Mouse (Mus musculus) intestine, embryonic 14.5 days (tissue): ENCODE results near the gene Nelfe. TPM values are rescaled to one million over a fixed set of nuclear protein-coding genes. Genes with fewer than 3 reads are reported as not detected.
"Not testable (repeated sequence)": the region's sequence is repeated elsewhere in the genome, so short reads cannot be mapped to it uniquely, and the experiment has no call there.

Source experiments
- ATAC-seq: fragments of 200-750 bp; cut with Nextera tagmentation; replicated peaks from 2 replicates; pipeline ENCODE4 v1.8.0; 2017; ENCODE audit warnings: low read depth, moderate number of reproducible peaks, moderate TSS enrichment, moderate library complexity; ENCODE audit not compliant: low FRiP score, low TSS enrichment
- DNase-seq: peaks from one replicate; pipeline ENCODE4 v3.0.0-alpha.2; 2018; ENCODE audit warnings: low spot score
- H3K27ac ChIP-seq: fragments of 300-500 bp; sonication (generic); 2 replicates; pipeline ENCODE4 v1.5.1; 2014; ENCODE audit warnings: low read depth, mild to moderate bottlenecking, control low read depth
- H3K27me3 ChIP-seq: fragments of 300-500 bp; sonication (generic); replicated peaks from 2 replicates; pipeline ENCODE4 v1.6.1; 2014; ENCODE audit warnings: low read length, control low read depth; ENCODE audit not compliant: control insufficient read depth, insufficient read depth
- H3K36me3 ChIP-seq: fragments of 300-500 bp; sonication (generic); 2 replicates; pipeline ENCODE4 v1.6.1; 2014; ENCODE audit warnings: low read length, control low read depth; ENCODE audit not compliant: control insufficient read depth, insufficient read depth
- H3K4me1 ChIP-seq: fragments of 300-500 bp; sonication (generic); replicated peaks from 2 replicates; pipeline ENCODE4 v1.6.1; 2014; ENCODE audit warnings: low read length, control low read depth, mixed read lengths; ENCODE audit not compliant: control insufficient read depth, insufficient read depth
- H3K4me2 ChIP-seq: fragments of 300-500 bp; sonication (generic); 2 replicates; pipeline ENCODE4 v1.6.1; 2014; ENCODE audit warnings: low read length
- H3K4me3 ChIP-seq: fragments of 300-500 bp; sonication (generic); 2 replicates; pipeline ENCODE4 v1.5.1; 2014; ENCODE audit warnings: low read depth, low read length, control low read depth, mixed read lengths
- H3K9ac ChIP-seq: fragments of 300-500 bp; sonication (generic); 2 replicates; pipeline ENCODE4 v1.6.1; 2014; ENCODE audit warnings: mild to moderate bottlenecking, low read length
- H3K9me3 ChIP-seq: fragments of 300-500 bp; sonication (generic); 2 replicates; pipeline ENCODE4 v1.6.1; 2016; ENCODE audit warnings: low read length, control low read depth; ENCODE audit not compliant: control insufficient read depth
- WGBS: fragments of 180-500 bp; shearing (Covaris S2); extraction: QIAGEN DNeasy Blood & Tissue Kit; methylation state at CpG from one replicate; pipeline ENCODE4 v1.1.7; 2014; 5-methylcytosine and 5-hydroxymethylcytosine counted together
- polyA plus RNA-seq: library from polyadenylated mRNA; unstranded; fragments of >200 nt; fragmentation: Nextera tagmentation; extraction: Ambion mirVana; gene quantifications from 2 replicates; pipeline ENCODE4 v1.2.1, GENCODE M21; 2014

The Nelfe gene
- polyA plus RNA-seq, 1 experiment from 2014 or later, result 121 TPM

DNA sequence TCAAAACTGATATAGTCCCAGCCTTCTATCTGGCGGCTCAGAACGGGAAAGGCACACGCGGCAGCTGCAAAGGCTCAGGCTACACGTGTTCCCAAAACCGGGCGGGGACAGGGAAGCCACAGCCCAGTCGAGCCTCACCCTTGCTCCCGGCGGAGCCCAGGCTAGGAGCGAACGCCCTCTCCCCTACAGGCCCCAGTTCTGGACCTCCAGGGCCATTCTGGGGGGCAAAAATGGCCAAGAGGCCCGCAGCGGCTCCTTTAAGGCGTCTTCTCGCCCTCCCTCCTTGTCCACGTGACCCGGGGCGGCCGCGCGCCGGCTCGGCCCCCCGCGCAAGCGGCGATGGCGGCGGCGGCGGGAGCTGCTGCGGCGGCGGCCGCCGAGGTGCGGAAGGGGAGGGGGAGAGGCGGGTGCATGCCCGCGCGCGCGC, 48.0 kb downstream of the Nelfe start, which contains the start of the genes C2 and Ehmt2:
C2 (minus strand) TSS at position 106 of the 427 bp plus-strand sequence.
Ehmt2 (plus strand) TSS at position 310 of the 427 bp plus-strand sequence.
- whole genome bisulfite sequencing, result under 1% methylated on average over 32 of the region's 44 CpGs
- peak; percentile 54 for ATAC-seq
- H3K4me2 ChIP-seq, result peak within 1 kb of the TSS; percentile 83

DNA sequence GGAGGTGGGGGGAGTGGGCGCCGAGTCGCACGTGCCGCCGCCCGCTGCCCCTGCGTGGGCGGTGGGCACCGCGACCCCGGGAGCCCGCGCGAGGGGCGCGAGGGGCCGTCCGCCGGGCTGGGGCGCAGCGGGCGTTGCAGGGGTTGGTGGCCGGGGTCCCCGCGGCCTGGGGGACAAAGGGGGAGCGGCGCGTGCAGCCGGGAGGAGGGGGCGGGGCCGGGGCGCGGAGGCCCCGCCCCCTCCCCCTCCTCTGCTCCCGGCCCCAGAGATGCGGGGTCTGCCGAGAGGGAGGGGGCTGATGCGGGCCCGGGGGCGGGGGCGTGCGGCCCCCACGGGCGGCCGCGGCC, 48.5 kb downstream of the Nelfe start:
- DNase-seq (no peak), ATAC-seq (peak; percentile 5; the same call in 1 of the 2 replicates)
- peaks cover 16% of the 10 kb centered on the region for H3K4me1 ChIP-seq
- H3K27me3 ChIP-seq, result no peaks in the 10 kb centered on the region
- H3K4me2 ChIP-seq, result peak overlapping the region; percentile 83
- H3K9me3 ChIP-seq, result no peaks in the 10 kb centered on the region
- peaks cover 29% of the 10 kb centered on the region for H3K36me3 ChIP-seq
- H3K4me3 ChIP-seq, result peak overlapping the region; percentile 95
- H3K27ac ChIP-seq, result peak overlapping the region; percentile 93
- 0% methylated on average over 8 of the region's 47 CpGs for WGBS
- peak overlapping the region; percentile 92 for H3K9ac ChIP-seq

More for the DNA sequence above, 48.0 kb downstream of the Nelfe start, which contains the start of the genes C2 and Ehmt2:
- Histone ChIP-seq H3K27ac (peak within 1 kb of the TSS; percentile 93), H3K27me3 (no peaks in the 10 kb centered on the region), H3K4me3 (peak within 1 kb of the TSS; percentile 95), H3K36me3 (peaks cover 24% of the 10 kb centered on the region), H3K4me1 (peaks cover 20% of the 10 kb centered on the region), H3K9me3 (no peaks in the 10 kb centered on the region), H3K9ac (peak within 1 kb of the TSS; percentile 92)
- DNase-seq, result peak; percentile 93

DNA sequence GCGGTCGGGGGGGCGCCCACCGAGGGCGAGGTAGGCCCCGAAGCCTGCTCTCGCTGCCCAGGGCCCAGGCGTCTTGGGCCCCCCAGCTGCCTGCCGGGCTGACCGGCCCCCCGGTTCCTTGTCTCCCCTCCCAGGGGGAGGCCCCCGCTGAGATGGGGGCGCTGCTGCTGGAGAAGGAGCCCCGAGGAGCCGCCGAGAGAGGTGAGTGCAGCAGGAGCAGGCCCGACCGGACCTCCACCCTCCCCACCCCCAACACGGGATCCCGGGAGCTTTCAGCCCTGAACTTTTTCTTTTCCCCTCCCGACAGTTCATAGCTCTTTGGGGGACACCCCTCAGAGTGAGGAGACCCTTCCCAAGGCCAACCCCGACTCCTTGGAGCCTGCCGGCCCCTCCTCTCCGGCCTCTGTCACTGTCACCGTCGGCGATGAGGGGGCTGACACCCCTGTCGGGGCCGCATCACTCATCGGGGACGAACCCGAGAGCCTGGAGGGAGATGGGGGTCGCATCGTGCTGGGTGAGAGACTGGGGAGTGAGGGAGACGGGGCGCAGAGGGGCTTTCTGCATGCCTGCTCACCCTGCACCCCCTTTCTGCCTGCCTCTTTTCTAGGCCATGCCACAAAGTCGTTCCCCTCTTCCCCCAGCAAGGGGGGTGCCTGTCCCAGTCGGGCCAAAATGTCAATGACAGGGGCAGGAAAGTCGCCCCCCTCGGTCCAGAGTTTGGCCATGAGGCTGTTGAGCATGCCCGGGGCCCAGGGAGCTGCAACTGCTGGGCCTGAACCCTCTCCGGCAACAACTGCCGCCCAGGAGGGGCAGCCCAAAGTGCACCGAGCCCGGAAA, 49.1 kb downstream of the Nelfe start:
- peaks cover 16% of the 10 kb centered on the region for H3K4me1 ChIP-seq
- peak overlapping the region; percentile 93 for H3K27ac ChIP-seq
- H3K27me3 ChIP-seq, result no peaks in the 10 kb centered on the region
- H3K4me2 ChIP-seq, result peak overlapping the region; percentile 83
- DNase-seq (peak; percentile 83), ATAC-seq (peak; percentile 1; the same call in 1 of the 2 replicates)
- peak overlapping the region; percentile 95 for H3K4me3 ChIP-seq
- peaks cover 35% of the 10 kb centered on the region for H3K36me3 ChIP-seq
- peak overlapping the region; percentile 92 for H3K9ac ChIP-seq
- no peaks in the 10 kb centered on the region for H3K9me3 ChIP-seq
- WGBS, result under 1% methylated on average over 39 of the region's 45 CpGs

DNA sequence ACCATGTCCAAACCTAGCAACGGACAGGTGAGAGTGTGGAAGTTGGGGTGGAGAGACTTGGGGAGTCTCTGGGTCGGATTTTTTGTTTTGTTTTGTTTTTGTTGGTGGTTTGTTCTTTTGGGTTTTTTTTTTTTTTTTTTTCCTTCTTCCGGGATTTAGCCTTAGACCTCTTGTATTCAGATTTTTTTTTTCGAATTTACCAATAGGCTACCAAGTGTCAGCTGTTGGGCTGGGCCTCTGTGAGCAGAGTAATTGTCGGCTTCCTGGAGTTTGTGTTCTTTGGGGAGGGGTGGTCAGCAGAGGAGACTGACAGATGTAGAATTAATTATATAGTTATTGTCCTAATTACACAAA, 49.7 kb downstream of the Nelfe start:
- WGBS, result 2% methylated on average over 5 of the region's 5 CpGs
- Histone ChIP-seq H3K36me3 (peaks cover 41% of the 10 kb centered on the region), H3K9me3 (no peaks in the 10 kb centered on the region), H3K27ac (peak overlapping the region; percentile 93), H3K27me3 (no peaks in the 10 kb centered on the region), H3K4me3 (peak overlapping the region; percentile 95), H3K4me1 (peaks cover 16% of the 10 kb centered on the region), H3K4me2 (peak overlapping the region; percentile 83), H3K9ac (peak overlapping the region; percentile 92)
- ATAC-seq (no peak), DNase-seq (no peak)

DNA sequence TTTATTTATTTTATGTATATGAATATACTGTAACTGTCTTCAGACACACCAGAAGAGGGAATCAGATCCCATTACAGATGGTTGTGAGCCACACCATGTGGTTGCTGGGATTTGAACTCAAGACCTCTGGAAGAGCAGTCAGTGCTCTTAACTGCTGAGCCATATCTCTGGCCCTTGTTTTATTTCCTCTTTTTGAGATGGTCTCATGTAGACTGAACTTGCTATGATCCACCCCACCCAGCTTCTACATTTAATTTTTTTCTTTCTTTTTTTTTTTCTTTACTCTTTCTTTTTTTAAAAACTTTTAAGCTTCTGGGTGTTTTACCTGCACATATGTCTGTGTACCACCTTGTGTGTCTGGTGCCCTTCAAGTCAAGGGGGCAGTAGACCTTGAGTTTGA, 50.6 kb downstream of the Nelfe start:
- not testable (repeated sequence) for H3K4me2 ChIP-seq, H3K27ac ChIP-seq, H3K4me3 ChIP-seq, H3K9ac ChIP-seq, DNase-seq, H3K4me1 ChIP-seq, ATAC-seq, H3K9me3 ChIP-seq, H3K27me3 ChIP-seq
- H3K36me3 ChIP-seq, result peaks cover 50% of the 10 kb centered on the region

DNA sequence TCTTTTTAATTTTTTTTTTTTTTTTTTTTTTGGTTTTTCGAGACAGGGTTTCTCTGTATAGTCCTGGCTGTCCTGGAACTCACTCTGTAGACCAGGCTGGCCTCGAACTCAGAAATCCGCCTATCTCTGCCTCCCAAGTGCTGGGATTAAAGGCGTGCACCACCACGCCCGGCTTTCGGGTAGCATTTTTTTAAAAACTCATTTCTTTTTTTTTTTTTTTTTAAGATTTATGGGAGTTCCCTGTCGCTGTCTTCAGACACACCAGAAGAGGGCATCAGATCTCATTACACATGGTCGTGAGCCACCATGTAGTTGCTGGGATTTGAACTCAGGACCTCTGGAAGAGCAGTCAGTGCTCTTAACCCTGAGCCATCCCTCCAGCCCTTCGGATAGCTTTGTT, 51.8 kb downstream of the Nelfe start:
- not testable (repeated sequence) for ATAC-seq, H3K4me2 ChIP-seq, H3K9ac ChIP-seq, H3K27ac ChIP-seq, H3K4me1 ChIP-seq, DNase-seq, H3K9me3 ChIP-seq, H3K4me3 ChIP-seq, H3K27me3 ChIP-seq
- 92% methylated on average over 9 of the region's 10 CpGs for WGBS
- peaks cover 58% of the 10 kb centered on the region for H3K36me3 ChIP-seq

DNA sequence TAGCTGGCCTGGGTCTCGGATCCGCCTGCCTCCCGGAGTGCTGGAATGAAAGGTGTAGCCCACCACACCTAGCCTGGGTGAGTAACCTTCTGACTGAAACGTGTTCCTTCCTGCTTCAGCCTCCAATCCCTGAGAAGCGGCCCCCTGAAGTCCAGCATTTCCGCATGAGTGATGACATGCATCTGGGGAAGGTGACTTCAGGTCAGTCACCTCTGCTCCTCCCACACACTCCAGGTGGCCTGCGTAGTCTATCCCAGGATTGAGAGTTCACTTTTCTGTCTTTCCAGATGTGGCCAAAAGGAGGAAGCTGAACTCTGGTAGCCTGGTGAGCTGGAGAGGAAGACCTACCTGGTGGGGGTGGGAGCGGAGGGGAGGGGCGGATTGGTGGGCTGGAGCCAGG, 52.7 kb downstream of the Nelfe start:
- Histone ChIP-seq H3K36me3 (peaks cover 67% of the 10 kb centered on the region), H3K4me3 (no peak overlapping the region), H3K9ac (no peak overlapping the region), H3K9me3 (no peaks in the 10 kb centered on the region), H3K27ac (no peak overlapping the region), H3K4me2 (no peak overlapping the region), H3K27me3 (no peaks in the 10 kb centered on the region), H3K4me1 (peaks cover 7% of the 10 kb centered on the region)
- ATAC-seq (no peak), DNase-seq (no peak)
- 80% methylated on average over 9 of the region's 9 CpGs for WGBS
